Mouse (Mus musculus) liver, embryonic 14.5 days (tissue): ENCODE measurements at regions not wholly inside any gene's neighbourhood (a gene's known extent, or its start where the extent isn't known, plus 50 kb on each side); places are given as distances from the start of the nearest gene placed in this dataset.

Experiments used
- CTCF ChIP-seq: IDR thresholded peaks from 2 replicates; pipeline ENCODE4 v1.5.1; 2016; ENCODE audit warnings: antibody characterized with exemption, low read depth, control low read depth
- EP300 ChIP-seq: IDR thresholded peaks from 2 replicates; pipeline ENCODE4 v1.6.1; 2016; ENCODE audit warnings: antibody characterized with exemption, low read depth

GRCm38 (mm10) chr3:37971240-37971639, 246.9 kb upstream of the Gm5148 start:
- no peak for TF ChIP-seq CTCF
- no peak for TF ChIP-seq EP300
